Mouse (Mus musculus) bone marrow, adult 2 months (tissue): ENCODE data around the gene Syn3. TPM values are rescaled to one million over a fixed set of nuclear protein-coding genes. Genes with fewer than 3 reads are reported as not detected.

Experiments
- H3K27ac ChIP-seq: fragments of 200-500 bp; 2 replicates; pipeline ENCODE4 v1.5.1; 2012; ENCODE audit warnings: low read depth, mild to moderate bottlenecking, control low read depth, inconsistent platforms, low read length; ENCODE audit not compliant: control insufficient read depth, poor library complexity, insufficient read depth
- H3K4me1 ChIP-seq: fragments of 200-500 bp; 2 replicates; pipeline ENCODE4 v1.6.1; 2011; ENCODE audit warnings: low read length; ENCODE audit not compliant: control insufficient read depth, insufficient read depth
- H3K4me3 ChIP-seq: fragments of 200-500 bp; replicated peaks from 2 replicates; pipeline ENCODE3; 2011; ENCODE audit warnings: mild to moderate bottlenecking, low read depth, low read length, control low read depth; ENCODE audit not compliant: control insufficient read depth
- CTCF ChIP-seq: fragments of 200-500 bp; IDR thresholded peaks from 2 replicates; pipeline ENCODE4 v1.5.1; 2011; ENCODE audit warnings: low read length, control low read depth; ENCODE audit not compliant: control insufficient read depth, insufficient read depth
- POLR2A ChIP-seq: fragments of 200-500 bp; IDR thresholded peaks from 2 replicates; pipeline ENCODE4 v1.6.1; 2011; ENCODE audit warnings: low read depth, mild to moderate bottlenecking, control low read depth, low read length, borderline replicate concordance; ENCODE audit not compliant: control insufficient read depth
- WGBS: fragments of 180-500 bp; shearing (Covaris S2); methylation state at CpG from one replicate; pipeline ENCODE4 v1.1.7; 2018; 5-methylcytosine and 5-hydroxymethylcytosine counted together
- polyA plus RNA-seq: library from polyadenylated mRNA; stranded (reverse); fragments of >200 nt; gene quantifications from 2 replicates; pipeline ENCODE4 v1.2.4, GENCODE M21; 2011; ENCODE audit warnings: low replicate concordance; ENCODE audit not compliant: missing spikeins, insufficient read depth, insufficient read length

Syn3 gene
- polyA plus RNA-seq, 1 experiment, result 0.75 TPM

DNA sequence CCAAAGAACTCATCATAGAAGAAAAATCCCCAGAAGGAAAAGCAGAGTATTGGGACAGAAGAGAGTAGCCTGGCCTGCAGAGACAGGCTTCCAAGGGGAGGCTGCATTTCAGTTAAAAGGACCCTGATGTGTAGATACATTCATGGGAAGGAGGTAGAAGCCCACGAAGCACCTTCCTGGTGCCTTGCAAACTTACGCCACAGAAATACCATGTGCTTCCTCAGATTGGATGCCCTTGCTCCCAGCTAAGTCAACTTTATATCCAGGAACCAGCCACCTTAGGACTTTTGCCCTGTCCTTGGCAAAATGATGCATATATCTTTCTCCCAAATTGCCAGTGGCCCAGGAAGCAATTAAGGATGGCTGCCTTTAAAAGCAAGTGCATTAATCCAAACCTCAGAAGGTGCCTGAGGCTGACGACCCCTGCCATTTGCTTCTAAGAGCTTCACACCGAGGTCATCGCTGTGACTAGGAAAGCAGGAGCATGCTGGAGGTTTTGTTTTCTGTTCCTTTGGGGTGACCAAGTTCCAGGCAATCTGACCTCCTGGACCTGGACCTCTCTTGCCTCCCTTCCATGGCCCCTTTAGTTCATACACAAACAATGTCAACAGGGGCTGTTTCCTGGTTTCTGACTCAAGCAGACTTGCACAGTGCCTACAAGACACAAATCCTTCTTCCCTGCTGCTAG lies 167.6 kb downstream of the Syn3 start:
- H3K27ac ChIP-seq, result no peak overlapping the region
- no peak for TF ChIP-seq CTCF
- no peak for TF ChIP-seq POLR2A
- WGBS, result 74% methylated on average over 5 of the region's 5 CpGs
- no peaks in the 10 kb centered on the region for H3K4me1 ChIP-seq
- H3K4me3 ChIP-seq, result no peak overlapping the region

DNA sequence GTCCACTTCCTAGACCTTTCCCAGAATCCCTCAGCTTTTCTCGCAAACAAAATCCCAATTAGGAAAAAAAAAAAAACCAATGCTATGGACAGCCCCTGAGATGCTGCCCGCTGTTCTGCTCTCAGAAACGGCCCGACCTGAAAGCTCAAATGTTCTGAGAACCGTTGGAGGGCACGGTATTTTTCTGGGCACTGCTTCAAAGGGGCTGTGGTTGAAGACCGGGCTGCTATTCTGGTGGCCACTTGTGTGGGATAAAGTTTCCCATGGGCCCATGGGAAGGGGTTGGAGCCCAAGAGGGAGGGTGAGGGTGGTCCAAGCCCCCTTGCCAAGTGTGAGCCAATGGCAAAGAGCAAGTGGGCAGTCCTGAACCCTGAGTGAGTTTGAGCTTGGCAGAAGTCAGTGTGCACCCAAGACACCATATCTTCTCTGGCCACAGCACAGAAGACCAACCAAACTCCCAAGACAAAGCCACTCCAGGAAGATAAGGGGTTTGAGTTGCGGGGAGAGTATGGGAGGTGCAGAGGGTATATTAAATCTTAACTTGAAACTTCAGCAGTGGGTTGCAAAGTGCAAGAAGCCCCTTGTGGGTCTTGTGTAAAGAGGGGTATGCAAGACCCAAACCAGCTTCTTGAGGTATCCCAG lies 169.3 kb downstream of the Syn3 start:
- no peak overlapping the region for H3K27ac ChIP-seq
- WGBS, result 82% methylated on average over 8 of the region's 8 CpGs
- no peak for TF ChIP-seq CTCF
- no peaks in the 10 kb centered on the region for H3K4me1 ChIP-seq
- H3K4me3 ChIP-seq, result no peak overlapping the region

DNA sequence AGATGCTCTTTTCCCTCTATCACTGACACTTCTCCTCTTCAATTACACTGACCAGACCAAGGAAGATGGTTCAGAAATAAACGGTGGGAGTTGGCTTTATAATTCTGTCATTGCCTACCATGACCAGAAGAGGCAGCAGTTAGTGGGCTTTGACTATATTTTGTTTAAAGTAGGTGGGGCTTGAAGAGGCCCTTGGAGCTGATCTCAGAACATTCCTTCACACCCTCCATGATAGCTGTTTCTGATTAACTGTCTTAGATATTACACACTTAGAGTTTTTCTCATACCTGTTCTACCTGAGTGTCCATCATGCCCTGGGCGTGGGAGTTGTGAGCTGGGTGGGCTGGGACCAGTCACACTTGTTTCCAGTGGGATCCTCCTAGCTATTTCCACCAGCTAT lies 170.0 kb downstream of the Syn3 start:
- Histone ChIP-seq H3K27ac (no peak overlapping the region), H3K4me1 (no peaks in the 10 kb centered on the region), H3K4me3 (no peak overlapping the region)
- TF ChIP-seq POLR2A (no peak), CTCF (no peak)
- WGBS, result 56% methylated on average over 2 of the region's 2 CpGs

DNA sequence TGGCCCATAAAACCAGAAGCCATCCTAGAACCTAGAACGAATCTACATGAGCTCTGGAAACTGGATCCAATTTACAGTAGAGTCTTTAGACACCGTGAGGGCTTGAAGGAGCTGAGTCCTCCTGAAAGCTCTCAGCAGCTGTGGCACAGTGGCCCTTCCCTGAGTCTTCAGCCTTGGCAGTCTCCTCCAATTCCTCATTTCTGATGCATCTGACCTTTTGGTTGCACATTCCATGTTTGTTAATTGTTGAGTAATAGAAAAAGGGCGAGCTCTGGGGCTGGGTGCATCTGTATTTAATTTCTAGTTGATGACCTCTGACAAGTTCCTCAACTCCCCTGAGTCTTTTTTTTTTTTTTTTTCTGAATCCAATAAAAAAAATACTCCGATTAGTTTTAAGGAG lies 170.6 kb downstream of the Syn3 start:
- 82% methylated on average over 4 of the region's 4 CpGs for WGBS
- Histone ChIP-seq H3K27ac (no peak overlapping the region), H3K4me3 (no peak overlapping the region), H3K4me1 (no peaks in the 10 kb centered on the region)
- TF ChIP-seq CTCF, result no peak
- TF ChIP-seq POLR2A, result no peak

DNA sequence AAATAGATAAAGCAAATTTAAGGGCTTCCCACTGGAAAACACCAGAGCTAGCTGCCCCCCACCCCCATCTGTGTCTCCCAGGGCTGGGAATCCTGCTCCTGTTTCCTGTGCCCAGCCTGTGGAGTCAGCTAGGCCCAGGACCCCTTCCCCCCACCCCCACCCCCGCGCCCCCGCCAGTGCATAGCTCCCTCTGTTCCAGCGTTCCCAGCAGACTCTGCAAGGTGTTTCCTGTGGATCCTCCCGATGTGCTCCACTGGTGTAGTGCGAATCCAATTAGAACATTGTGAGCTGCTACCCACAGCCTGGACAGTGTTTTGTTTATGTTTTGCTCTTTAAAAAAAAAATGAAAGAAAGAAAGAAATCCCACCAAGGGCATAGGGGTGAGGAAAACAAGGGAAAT lies 173.4 kb downstream of the Syn3 start:
- 65% methylated on average over 6 of the region's 6 CpGs for WGBS
- H3K4me3 ChIP-seq, result no peak overlapping the region
- no peak overlapping the region for H3K27ac ChIP-seq
- no peaks in the 10 kb centered on the region for H3K4me1 ChIP-seq
- TF ChIP-seq POLR2A (no peak), CTCF (no peak)

DNA sequence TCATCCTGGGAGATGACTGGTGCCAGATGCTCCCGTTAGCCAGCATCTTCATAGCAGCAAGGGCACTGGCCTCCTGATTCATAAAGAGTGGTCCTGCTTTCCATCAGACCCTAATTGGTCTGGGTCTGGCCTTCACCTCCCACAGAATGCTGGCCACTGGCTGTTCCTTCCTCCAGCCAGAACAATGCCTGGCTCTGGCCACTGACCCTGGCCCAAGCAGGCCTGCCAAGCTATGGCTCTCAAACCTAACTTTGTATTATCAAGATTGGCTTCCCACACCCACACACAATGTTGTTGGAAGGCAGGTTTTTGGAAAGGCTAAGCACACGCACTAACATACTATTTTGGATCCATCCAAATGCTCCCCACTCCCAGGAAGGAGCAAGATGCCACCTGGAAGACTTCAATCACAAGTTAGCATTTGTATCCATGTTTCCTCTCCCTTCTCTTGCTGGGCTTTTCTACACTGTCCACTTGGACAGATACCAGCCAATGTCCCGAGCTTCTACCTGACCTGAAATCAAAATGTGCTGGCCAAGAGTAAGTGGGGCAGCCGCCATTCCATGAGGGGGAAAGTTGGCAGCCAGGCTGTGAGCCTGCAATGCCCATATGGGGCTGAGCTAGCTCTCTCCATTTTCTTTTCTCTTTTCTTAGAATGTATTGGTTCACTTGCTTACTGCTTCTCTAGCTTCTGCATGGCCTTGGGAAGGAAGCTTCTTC lies 175.3 kb downstream of the Syn3 start:
- Histone ChIP-seq H3K27ac (no peak overlapping the region), H3K4me3 (no peak overlapping the region), H3K4me1 (no peaks in the 10 kb centered on the region)
- TF ChIP-seq CTCF (no peak), POLR2A (no peak)
- 67% methylated on average over 4 of the region's 4 CpGs for WGBS

DNA sequence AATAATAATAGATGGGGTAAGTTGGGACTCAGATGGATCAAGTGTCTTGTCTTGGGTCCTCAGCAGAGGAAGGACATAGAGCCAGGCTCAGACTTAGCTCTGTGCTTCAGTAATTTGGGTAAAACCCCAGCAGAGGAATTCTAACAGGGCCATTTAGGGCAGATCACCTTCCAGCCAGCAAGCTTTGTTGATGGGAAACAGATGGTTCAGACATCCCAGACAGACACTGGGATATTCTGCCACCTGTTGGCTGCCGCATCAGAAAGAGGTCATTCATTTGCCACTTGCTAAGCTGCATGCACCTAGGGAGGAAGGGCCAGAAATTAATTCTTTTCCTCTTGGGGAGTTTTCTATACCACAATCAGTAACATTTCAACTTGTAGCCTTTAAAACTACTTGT lies 176.7 kb downstream of the Syn3 start:
- 66% methylated on average over 1 of the region's 1 CpGs for WGBS
- H3K27ac ChIP-seq, result no peak overlapping the region
- TF ChIP-seq POLR2A, result no peak
- no peak for TF ChIP-seq CTCF
- no peak overlapping the region for H3K4me3 ChIP-seq
- H3K4me1 ChIP-seq, result no peaks in the 10 kb centered on the region

DNA sequence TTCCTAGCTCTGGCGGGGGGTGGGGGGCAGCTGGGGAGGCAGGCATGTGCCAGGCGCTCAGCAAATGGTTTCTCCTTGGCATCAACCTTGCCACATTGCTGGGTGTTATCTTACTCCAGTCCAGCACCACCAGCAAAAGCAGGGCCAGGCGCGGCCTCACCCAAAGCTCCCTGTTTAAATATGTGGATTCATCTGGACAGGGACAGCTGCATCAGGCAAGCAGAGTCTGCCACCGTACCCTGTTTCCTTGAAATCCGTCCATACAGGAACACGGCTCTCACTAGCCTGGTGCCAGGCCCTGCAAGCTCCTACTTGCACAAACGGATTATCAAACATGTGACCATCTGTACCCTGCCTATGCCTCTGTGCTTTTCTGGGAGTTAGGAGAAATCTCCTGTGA lies 177.5 kb downstream of the Syn3 start:
- no peaks in the 10 kb centered on the region for H3K4me1 ChIP-seq
- no peak for TF ChIP-seq POLR2A
- no peak for TF ChIP-seq CTCF
- 75% methylated on average over 8 of the region's 8 CpGs for WGBS

More for the DNA sequence above, 177.5 kb downstream of the Syn3 start:
- Histone ChIP-seq H3K4me3 (no peak overlapping the region), H3K27ac (no peak overlapping the region)
